Mouse (Mus musculus): ENCODE results near the gene Pglyrp1. TPM values are rescaled to one million over a fixed set of nuclear protein-coding genes. Genes with fewer than 3 reads are reported as not detected.

Gene Pglyrp1
- polyA plus RNA-seq, 1 experiment, result not detected

DNA sequence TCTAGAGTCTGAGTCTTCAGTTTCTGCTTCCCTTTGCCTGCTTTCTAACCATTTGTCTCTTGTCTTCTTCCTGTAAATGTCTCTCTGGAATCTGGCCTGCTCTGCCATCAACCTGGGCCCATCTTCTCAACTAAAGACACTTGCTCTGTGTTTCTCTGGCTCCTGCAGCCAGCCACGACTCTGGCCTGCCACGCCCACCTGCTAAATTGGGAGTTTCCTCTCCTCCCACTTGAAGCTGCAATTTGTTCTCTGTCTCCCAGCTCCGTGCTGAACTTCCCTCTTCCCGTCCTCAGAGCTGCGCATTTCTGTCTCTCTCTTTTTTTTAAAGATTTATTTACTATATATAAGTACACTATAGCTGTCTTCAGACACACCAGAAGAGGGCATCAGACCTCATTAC, 26.3 kb upstream of the Pglyrp1 start:
- H3K4me3 ChIP-seq (ENCODE audit: insufficient read depth, low read depth, low read length), result no peak overlapping the region
- no peak overlapping the region for H3K27ac ChIP-seq (ENCODE audit: insufficient read depth, low read depth, low read length)
- TF ChIP-seq POLR2A (IDR thresholded peaks at IDR 0.05; ENCODE audit: insufficient read depth, low read depth, low read length), result no peak
- no peak for TF ChIP-seq CTCF (IDR thresholded peaks at IDR 0.05; ENCODE audit: insufficient read depth, low read depth, low read length)
- 39% methylated on average over 5 of the region's 5 CpGs for WGBS
- peaks cover 5% of the 10 kb centered on the region; the same call in 1 of the 2 replicates for H3K4me1 ChIP-seq (ENCODE audit: control insufficient read depth, insufficient read depth, low read length)

DNA sequence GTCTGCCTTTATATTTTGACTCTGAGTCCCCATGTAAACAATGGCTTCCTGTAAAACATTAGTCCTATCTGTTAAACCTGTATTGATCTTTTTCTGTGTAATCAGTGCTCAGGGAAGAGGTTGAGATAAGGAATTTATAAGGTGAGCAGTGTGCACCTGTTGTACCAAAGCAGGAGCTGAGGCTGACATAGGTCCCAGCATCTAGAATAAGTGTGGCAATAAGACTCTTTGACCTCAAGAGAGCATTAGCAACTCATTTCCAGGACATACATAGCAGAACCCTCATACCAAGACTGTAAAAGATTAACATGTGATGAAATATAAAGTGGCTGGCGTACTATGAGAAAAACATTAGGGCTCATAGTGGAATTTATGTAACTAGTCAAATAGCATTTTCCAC, 22.7 kb upstream of the Pglyrp1 start:
- TF ChIP-seq POLR2A (IDR thresholded peaks at IDR 0.05; ENCODE audit: insufficient read depth, low read depth, low read length), result no peak
- H3K4me3 ChIP-seq (ENCODE audit: insufficient read depth, low read depth, low read length), result no peak overlapping the region
- H3K4me1 ChIP-seq (ENCODE audit: control insufficient read depth, insufficient read depth, low read length), result 0 out of 2 replicates have a peak, but pooled peaks cover 2% of the 10 kb centered on the region
- H3K27ac ChIP-seq (ENCODE audit: insufficient read depth, low read depth, low read length), result no peak overlapping the region
- 96% methylated on average over 1 of the region's 1 CpGs for WGBS

DNA sequence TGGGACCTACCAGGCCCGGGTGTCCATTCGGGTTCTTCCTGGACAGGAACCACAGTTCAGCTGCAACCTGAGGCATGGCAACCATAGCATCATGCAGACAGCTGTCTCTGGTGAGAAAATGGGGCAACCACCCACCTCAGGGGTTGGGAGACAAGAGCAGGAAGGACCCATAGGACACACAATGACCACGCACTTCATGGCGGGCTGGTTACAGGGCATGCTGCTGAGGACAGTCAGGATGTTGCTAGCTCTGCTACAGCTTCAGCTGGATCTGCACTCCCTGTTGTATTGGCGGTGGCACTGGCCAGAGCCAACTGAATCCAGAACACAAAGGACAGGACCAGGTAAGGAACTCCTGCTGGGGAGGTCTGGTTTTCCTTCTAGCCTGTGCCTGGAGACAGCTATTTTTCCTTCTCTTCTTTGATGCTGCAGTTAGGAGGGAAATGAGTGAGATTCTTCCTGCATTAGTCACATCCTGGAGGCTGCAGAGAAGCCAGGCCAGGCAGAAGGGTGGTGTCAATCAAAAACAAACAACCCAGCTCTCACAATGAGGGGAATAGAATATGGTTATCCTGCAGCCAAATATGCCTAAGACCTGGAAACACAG, 12.7 kb upstream of the Pglyrp1 start:
- WGBS, result 77% methylated on average over 5 of the region's 5 CpGs
- Histone ChIP-seq H3K4me3 (ENCODE audit: insufficient read depth, low read depth, low read length) (no peak overlapping the region), H3K4me1 (ENCODE audit: control insufficient read depth, insufficient read depth, low read length) (no peaks in the 10 kb centered on the region), H3K27ac (ENCODE audit: insufficient read depth, low read depth, low read length) (no peak overlapping the region)
- TF ChIP-seq POLR2A (IDR thresholded peaks at IDR 0.05; ENCODE audit: insufficient read depth, low read depth, low read length), result no peak
- TF ChIP-seq CTCF (IDR thresholded peaks at IDR 0.05; ENCODE audit: insufficient read depth, low read depth, low read length), result no peak

DNA sequence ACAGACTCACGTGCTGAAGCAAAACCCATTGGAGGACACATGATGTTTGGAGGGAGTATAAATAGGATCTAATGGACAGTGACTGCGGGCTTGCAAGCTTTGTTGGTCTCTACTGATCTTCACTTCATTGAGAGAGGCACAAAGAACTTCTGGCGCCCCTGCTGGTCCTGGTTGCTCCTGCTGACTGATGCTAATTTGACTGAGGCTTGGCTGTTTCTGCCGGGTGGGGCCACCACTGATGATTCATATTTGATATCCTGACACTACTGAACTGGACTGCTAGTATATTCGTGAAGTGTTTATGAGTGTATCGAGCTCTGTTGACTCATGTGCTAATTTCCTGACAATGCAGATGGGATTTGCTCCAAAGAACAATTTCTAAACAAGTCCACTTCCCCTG, 8.3 kb upstream of the Pglyrp1 start:
- Histone ChIP-seq H3K27ac (ENCODE audit: insufficient read depth, low read depth, low read length) (no peak overlapping the region), H3K4me1 (ENCODE audit: control insufficient read depth, insufficient read depth, low read length) (no peaks in the 10 kb centered on the region), H3K4me3 (ENCODE audit: insufficient read depth, low read depth, low read length) (no peak overlapping the region)
- WGBS, result 80% methylated on average over 6 of the region's 6 CpGs
- TF ChIP-seq CTCF (IDR thresholded peaks at IDR 0.05; ENCODE audit: insufficient read depth, low read depth, low read length) (no peak), POLR2A (IDR thresholded peaks at IDR 0.05; ENCODE audit: insufficient read depth, low read depth, low read length) (no peak)

DNA sequence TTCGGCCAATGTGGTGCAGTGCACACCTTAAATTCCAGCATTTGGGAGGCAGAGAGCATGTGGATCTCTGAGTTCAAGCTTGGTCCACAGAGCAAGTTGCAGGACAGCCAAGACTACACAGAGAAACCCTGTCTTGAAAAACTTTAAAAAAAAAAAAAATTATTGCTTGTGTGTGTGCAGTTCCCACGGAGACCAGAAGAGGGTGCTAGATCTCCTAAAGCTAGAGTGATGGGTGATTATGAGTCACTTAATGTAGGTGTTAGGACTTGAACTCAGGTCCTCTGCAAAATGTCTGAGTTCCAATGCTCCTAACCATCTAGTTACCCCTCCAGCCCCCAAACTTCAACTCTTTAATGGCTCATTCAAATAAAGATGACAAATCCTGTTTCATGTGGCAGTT, 2.6 kb upstream of the Pglyrp1 start:
- 87% methylated on average over 2 of the region's 2 CpGs for WGBS
- no peak overlapping the region for H3K4me3 ChIP-seq (ENCODE audit: insufficient read depth, low read depth, low read length)

DNA sequence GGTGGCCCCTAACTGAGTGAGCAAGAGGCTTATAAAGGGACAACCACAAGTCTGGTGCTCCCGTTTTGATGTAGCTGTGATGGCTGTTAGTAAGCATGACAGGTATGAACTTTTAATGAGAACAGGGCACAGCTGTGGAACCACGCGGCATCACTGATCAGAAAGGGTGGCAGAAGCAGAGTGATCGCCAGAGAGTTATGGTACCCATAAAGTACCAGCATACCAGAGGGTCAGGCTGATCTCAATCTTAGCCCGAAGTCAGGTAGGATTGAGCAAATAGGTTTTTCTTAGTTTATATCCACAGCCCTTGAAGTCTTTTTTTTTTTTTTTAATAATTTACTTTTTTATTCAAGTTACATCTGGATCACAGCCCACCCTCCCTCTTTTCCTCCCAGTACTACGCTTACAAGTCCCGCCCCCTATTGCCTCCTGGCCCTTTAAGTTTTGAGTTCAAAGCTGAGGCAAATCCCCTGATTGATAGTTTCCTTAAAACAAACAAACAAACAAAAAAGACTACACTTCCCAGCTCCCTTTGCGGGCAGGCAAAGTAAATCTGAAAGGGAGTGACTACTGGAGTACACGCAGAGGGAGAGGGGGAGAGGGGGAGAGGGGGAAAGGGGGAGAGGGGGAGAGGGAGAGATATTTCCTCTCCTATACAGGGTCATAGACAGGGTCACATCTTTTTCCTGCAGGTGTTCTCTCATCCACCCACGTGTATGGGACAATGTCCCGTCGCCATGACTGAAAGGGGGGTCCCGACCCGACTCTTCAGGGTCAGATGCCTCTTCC, 1.1 kb downstream of the Pglyrp1 start:
- H3K4me3 ChIP-seq (ENCODE audit: insufficient read depth, low read depth, low read length), result peak overlapping the region; percentile 49
- TF ChIP-seq CTCF (IDR thresholded peaks at IDR 0.05; ENCODE audit: insufficient read depth, low read depth, low read length), result no peak
- no peak for TF ChIP-seq POLR2A (IDR thresholded peaks at IDR 0.05; ENCODE audit: insufficient read depth, low read depth, low read length)
- peaks cover 4% of the 10 kb centered on the region; the same call in 1 of the 2 replicates for H3K4me1 ChIP-seq (ENCODE audit: control insufficient read depth, insufficient read depth, low read length)
- no peak overlapping the region for H3K27ac ChIP-seq (ENCODE audit: insufficient read depth, low read depth, low read length)
- WGBS, result 27% methylated on average over 13 of the region's 14 CpGs

More for the DNA sequence above, 2.6 kb upstream of the Pglyrp1 start:
- Histone ChIP-seq H3K27ac (ENCODE audit: insufficient read depth, low read depth, low read length) (no peak overlapping the region), H3K4me1 (ENCODE audit: control insufficient read depth, insufficient read depth, low read length) (peaks cover 4% of the 10 kb centered on the region; the same call in 1 of the 2 replicates)
- no peak for TF ChIP-seq POLR2A (IDR thresholded peaks at IDR 0.05; ENCODE audit: insufficient read depth, low read depth, low read length)
- TF ChIP-seq CTCF (IDR thresholded peaks at IDR 0.05; ENCODE audit: insufficient read depth, low read depth, low read length), result no peak

DNA sequence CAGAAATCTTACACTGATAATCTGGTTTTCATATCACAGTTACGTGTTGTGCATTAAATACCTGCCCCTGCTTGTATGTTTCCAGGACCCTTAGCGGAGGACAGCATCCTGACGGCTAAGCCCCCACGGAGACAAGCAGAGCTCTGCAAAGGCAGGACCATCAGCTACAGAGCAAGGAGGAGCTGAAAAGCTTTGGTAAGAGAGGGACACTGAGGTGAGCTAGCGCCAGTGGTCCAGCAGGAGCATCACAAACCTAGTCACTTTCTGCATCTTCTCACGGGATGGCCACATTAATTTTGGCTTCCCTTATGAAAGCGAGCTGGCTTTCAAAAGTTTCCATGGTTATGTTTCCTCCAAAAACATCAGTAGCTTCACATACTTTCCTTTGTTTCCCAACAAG, 1.7 kb downstream of the Pglyrp1 start:
- TF ChIP-seq POLR2A (IDR thresholded peaks at IDR 0.05; ENCODE audit: insufficient read depth, low read depth, low read length), result no peak
- TF ChIP-seq CTCF (IDR thresholded peaks at IDR 0.05; ENCODE audit: insufficient read depth, low read depth, low read length), result no peak
- WGBS, result 0% methylated on average over 7 of the region's 7 CpGs
- Histone ChIP-seq H3K4me1 (ENCODE audit: control insufficient read depth, insufficient read depth, low read length) (peaks cover 4% of the 10 kb centered on the region; the same call in 1 of the 2 replicates), H3K27ac (ENCODE audit: insufficient read depth, low read depth, low read length) (no peak overlapping the region), H3K4me3 (ENCODE audit: insufficient read depth, low read depth, low read length) (peak overlapping the region; percentile 49)

DNA sequence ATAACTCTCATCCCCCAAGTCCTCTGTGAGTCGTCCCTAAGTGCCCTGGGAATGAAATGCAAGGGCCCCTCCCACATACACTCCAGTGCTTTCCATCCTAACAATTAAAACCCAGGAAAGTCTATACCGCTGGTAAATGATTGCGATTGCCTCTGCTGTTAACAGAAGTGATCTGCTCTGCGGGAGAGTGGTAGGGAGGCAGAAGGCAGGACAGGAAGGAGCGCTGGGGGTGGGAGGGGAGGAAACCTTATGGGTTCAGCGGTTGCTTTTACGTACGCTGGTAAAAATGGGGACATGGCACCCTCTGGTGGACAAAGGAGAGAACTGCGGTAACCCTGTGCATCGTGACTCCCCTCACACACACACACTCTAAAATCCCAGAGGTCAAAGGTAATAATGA, 2.1 kb downstream of the Pglyrp1 start:
- TF ChIP-seq POLR2A (IDR thresholded peaks at IDR 0.05; ENCODE audit: insufficient read depth, low read depth, low read length) (no peak), CTCF (IDR thresholded peaks at IDR 0.05; ENCODE audit: insufficient read depth, low read depth, low read length) (peak; percentile 73)
- peaks cover 4% of the 10 kb centered on the region; the same call in 1 of the 2 replicates for H3K4me1 ChIP-seq (ENCODE audit: control insufficient read depth, insufficient read depth, low read length)
- H3K4me3 ChIP-seq (ENCODE audit: insufficient read depth, low read depth, low read length), result peak overlapping the region; percentile 49
- WGBS, result under 1% methylated on average over 10 of the region's 10 CpGs
- H3K27ac ChIP-seq (ENCODE audit: insufficient read depth, low read depth, low read length), result no peak overlapping the region

DNA sequence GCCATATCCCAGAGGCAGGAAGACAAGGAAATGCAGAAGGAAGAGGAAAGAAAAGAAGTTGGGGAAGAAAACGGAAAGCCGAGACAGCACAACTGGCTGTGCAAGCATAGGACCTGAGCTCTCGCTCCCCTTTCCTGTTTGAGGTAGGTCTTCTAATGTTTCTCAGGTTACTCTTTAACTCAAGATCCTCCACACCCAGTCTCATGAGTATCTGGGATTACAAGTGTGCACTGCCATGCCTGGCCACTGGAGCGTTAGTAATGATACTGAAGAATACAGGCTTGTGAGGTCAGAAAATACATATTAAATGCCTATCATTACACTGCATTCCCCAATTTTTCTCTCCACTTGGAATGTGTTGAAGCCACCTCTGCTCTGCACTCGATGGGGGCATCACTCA, 4.2 kb downstream of the Pglyrp1 start:
- H3K4me3 ChIP-seq (ENCODE audit: insufficient read depth, low read depth, low read length), result no peak overlapping the region
- TF ChIP-seq CTCF (IDR thresholded peaks at IDR 0.05; ENCODE audit: insufficient read depth, low read depth, low read length) (no peak), POLR2A (IDR thresholded peaks at IDR 0.05; ENCODE audit: insufficient read depth, low read depth, low read length) (no peak)
- peaks cover 4% of the 10 kb centered on the region; the same call in 1 of the 2 replicates for H3K4me1 ChIP-seq (ENCODE audit: control insufficient read depth, insufficient read depth, low read length)
- 90% methylated on average over 5 of the region's 5 CpGs for WGBS
- H3K27ac ChIP-seq (ENCODE audit: insufficient read depth, low read depth, low read length), result no peak overlapping the region

Data from olfactory bulb, adult 2 months (tissue).